Mouse (Mus musculus): ENCODE results near the gene Krt6b. TPM values are rescaled to one million over a fixed set of nuclear protein-coding genes. Genes with fewer than 3 reads are reported as not detected.

Krt6b gene
- polyA plus RNA-seq, 1 experiment from 2014 or later: not detected

DNA sequence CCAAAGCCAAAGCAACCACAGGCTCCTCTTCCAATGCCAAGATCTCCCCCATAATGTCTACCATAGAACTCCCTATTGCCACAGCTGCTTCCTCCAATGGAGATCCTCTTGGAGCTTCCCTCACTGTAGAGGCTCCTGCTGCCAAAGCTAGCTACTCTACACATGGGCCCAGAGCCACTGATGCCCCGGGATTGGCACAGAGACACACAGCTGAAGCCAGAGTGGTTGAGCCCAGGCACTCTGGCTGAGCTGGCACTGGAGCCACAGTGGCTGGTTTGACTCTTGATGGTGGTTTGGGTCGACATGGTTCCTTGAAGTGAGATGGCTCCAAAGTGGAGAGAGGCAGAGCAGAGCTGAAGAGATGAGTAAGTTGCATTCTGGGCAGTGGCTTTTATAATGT is 52.2 kb downstream of the Krt6b start, which contains the start of gene Gm5414:
Gm5414 (minus strand) TSS at position 305 of the 400 bp plus-strand sequence.
- 58% methylated on average over 2 of the region's 2 CpGs for WGBS (ENCODE audit: insufficient replicate concordance)
- DNase-seq: no peak
- TF ChIP-seq CTCF (IDR thresholded peaks at IDR 0.05; ENCODE audit: low read depth): no peak
- no peak for TF ChIP-seq EP300 (IDR thresholded peaks at IDR 0.05; ENCODE audit: low read depth)
- Histone ChIP-seq H3K27me3 (ENCODE audit: insufficient read depth, low read length) (no peaks in the 10 kb centered on the region), H3K4me2 (ENCODE audit: low read depth, low read length) (no peak within 1 kb of the TSS), H3K36me3 (replicated peaks; ENCODE audit: insufficient read depth, low read length) (no peaks in the 10 kb centered on the region), H3K9me3 (ENCODE audit: low read length) (no peaks in the 10 kb centered on the region), H3K4me1 (ENCODE audit: insufficient read depth) (no peaks in the 10 kb centered on the region), H3K4me3 (ENCODE audit: low read depth, low read length) (no peak within 1 kb of the TSS), H3K9ac (replicated peaks) (no peak within 1 kb of the TSS), H3K27ac (ENCODE audit: low read depth) (no peak within 1 kb of the TSS)
- no peak for ATAC-seq

Small RNA genes lying within 50 kb of the gene (microRNA-seq; reads per million reads assigned to microRNA genes)
- gene Gm44323 (not detected), gene Gm44342 (not detected), gene Gm44383 (not detected), gene Gm44479 (not detected)

Other genes starting within 250 kb of the Krt6b start
- gene Krt87, start 241.5 kb downstream of the Krt6b start, polyA plus RNA-seq (2015; fragmentation: Nextera tagmentation; extraction: Ambion mirVana): not detected in 2 replicates
- not detected in 2 replicates for gene Krt88, start 232.5 kb downstream of the Krt6b start, polyA plus RNA-seq (2015; fragmentation: Nextera tagmentation; extraction: Ambion mirVana)
- not detected in 2 replicates for gene Krt81, start 216.5 kb downstream of the Krt6b start, polyA plus RNA-seq (2015; fragmentation: Nextera tagmentation; extraction: Ambion mirVana)
- not detected in 2 replicates for gene Krt86, start 206.8 kb downstream of the Krt6b start, polyA plus RNA-seq (2015; fragmentation: Nextera tagmentation; extraction: Ambion mirVana)
- gene Krt83, start 188.8 kb downstream of the Krt6b start, polyA plus RNA-seq (2015; fragmentation: Nextera tagmentation; extraction: Ambion mirVana): 0.33 and 0.58 TPM in 2 replicates
- gene Gm49425, start 163.0 kb downstream of the Krt6b start, polyA plus RNA-seq (2015; fragmentation: Nextera tagmentation; extraction: Ambion mirVana): not detected in 2 replicates
- gene Krt84, start 147.5 kb downstream of the Krt6b start, polyA plus RNA-seq (2015; fragmentation: Nextera tagmentation; extraction: Ambion mirVana): not detected in 2 replicates
- not detected in 2 replicates for gene Krt82, start 129.6 kb downstream of the Krt6b start, polyA plus RNA-seq (2015; fragmentation: Nextera tagmentation; extraction: Ambion mirVana)
- gene Krt90, start 117.3 kb downstream of the Krt6b start, polyA plus RNA-seq (2015; fragmentation: Nextera tagmentation; extraction: Ambion mirVana): not detected in 2 replicates
- not detected in 2 replicates for gene Krt75, start 106.4 kb downstream of the Krt6b start, polyA plus RNA-seq (2015; fragmentation: Nextera tagmentation; extraction: Ambion mirVana)
- not detected in 2 replicates for gene Gm5414, start 52.1 kb downstream of the Krt6b start, polyA plus RNA-seq (2015; fragmentation: Nextera tagmentation; extraction: Ambion mirVana)
- gene Gm5478, start 32.9 kb downstream of the Krt6b start, polyA plus RNA-seq (2015; fragmentation: Nextera tagmentation; extraction: Ambion mirVana): not detected in 2 replicates
- gene Krt6a, start 14.0 kb upstream of the Krt6b start, polyA plus RNA-seq (2015; fragmentation: Nextera tagmentation; extraction: Ambion mirVana): not detected in 2 replicates
- gene Krt5, start 32.6 kb upstream of the Krt6b start, polyA plus RNA-seq (2015; fragmentation: Nextera tagmentation; extraction: Ambion mirVana): not detected in 2 replicates
- not detected in 2 replicates for gene Krt71, start 62.8 kb upstream of the Krt6b start, polyA plus RNA-seq (2015; fragmentation: Nextera tagmentation; extraction: Ambion mirVana)
- gene Krt72, start 106.2 kb upstream of the Krt6b start, polyA plus RNA-seq (2015; fragmentation: Nextera tagmentation; extraction: Ambion mirVana): not detected in 2 replicates
- not detected in 2 replicates for gene Krt73, start 122.1 kb upstream of the Krt6b start, polyA plus RNA-seq (2015; fragmentation: Nextera tagmentation; extraction: Ambion mirVana)
- gene Krt2, start 137.9 kb upstream of the Krt6b start, polyA plus RNA-seq (2015; fragmentation: Nextera tagmentation; extraction: Ambion mirVana): not detected in 2 replicates
- gene Krt1, start 170.5 kb upstream of the Krt6b start, polyA plus RNA-seq (2015; fragmentation: Nextera tagmentation; extraction: Ambion mirVana): not detected in 2 replicates
- gene Krt77, start 189.4 kb upstream of the Krt6b start, polyA plus RNA-seq (2015; fragmentation: Nextera tagmentation; extraction: Ambion mirVana): not detected in 2 replicates
- not detected in 2 replicates for gene Krt76, start 212.6 kb upstream of the Krt6b start, polyA plus RNA-seq (2015; fragmentation: Nextera tagmentation; extraction: Ambion mirVana)
- gene Krt4, start 244.4 kb upstream of the Krt6b start, polyA plus RNA-seq (2015; fragmentation: Nextera tagmentation; extraction: Ambion mirVana): 0.08 TPM in 1 of 2 replicates, not detected in the other